Mouse (Mus musculus) bone marrow macrophage, adult 2 months (primary cell): ENCODE results near the gene Ablim1.

Experiments used
- CTCF ChIP-seq: IDR thresholded peaks from 2 replicates; pipeline ENCODE4 v1.5.1; 2012; ENCODE audit warnings: low read depth, mild to moderate bottlenecking, low read length, moderate library complexity
- POLR2A ChIP-seq: IDR thresholded peaks from 2 replicates; pipeline ENCODE4 v1.6.1; 2012; ENCODE audit warnings: mild to moderate bottlenecking, low read depth, low read length, borderline replicate concordance

DNA sequence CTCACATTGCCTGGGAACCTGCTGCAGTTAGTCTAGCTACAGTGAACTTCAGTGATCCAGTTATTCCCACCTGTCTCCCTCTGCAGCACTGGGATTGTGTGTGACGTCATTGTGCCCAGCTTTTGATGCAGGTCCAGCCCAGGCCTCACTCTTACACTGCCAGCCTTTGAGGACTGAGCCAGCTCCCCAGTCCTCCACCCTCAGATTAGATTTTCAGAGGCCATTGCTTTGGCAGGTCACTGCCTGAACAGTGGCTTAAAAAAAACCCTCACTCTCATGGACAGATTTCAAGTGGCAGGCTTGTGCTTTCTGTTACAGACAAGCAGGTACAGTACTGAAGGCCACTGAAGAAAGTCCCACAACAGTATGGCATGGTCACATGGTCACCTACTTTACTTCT lies 30.0 kb upstream of the Ablim1 start:
- no peak for TF ChIP-seq CTCF
- TF ChIP-seq POLR2A: no peak
